Mouse (Mus musculus) gastrocnemius, postnatal 10 days (tissue): ENCODE data around the gene Polr2e. TPM values are rescaled to one million over a fixed set of nuclear protein-coding genes. Genes with fewer than 3 reads are reported as not detected.

ENCODE experiments used
- DNase-seq: peaks from one replicate; pipeline ENCODE4 v3.0.0; 2021; ENCODE audit warnings: mixed read lengths
- total RNA-seq, 2 experiments: library from RNA; stranded (reverse); gene quantifications; 2 replicates each; pipeline ENCODE4 v1.2.3; 2021

The Polr2e gene
- total RNA-seq, 2 experiments from 2014 or later: 62.1 to 62.7 TPM

DNA sequence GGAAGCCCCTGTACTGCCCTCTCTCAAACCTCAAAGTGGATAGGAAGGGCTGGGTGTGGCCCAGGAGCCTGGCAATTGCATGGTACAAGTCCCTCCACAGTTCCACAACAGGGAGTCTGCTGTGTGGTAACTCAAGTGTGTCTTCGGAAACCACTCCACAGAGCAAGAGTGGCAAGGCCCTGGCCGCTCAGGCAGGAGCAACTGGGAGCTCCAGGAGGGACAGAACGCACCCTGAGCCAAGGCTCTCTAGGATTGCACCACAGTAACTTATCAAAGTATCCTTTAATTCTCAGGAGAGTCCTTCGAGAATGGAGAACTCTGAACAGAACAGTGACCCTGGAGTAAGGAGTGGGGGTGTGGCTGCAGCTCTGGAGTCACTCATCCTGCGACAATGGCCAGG, 3.9 kb downstream of the Polr2e start:
- DNase-seq: no peak

DNA sequence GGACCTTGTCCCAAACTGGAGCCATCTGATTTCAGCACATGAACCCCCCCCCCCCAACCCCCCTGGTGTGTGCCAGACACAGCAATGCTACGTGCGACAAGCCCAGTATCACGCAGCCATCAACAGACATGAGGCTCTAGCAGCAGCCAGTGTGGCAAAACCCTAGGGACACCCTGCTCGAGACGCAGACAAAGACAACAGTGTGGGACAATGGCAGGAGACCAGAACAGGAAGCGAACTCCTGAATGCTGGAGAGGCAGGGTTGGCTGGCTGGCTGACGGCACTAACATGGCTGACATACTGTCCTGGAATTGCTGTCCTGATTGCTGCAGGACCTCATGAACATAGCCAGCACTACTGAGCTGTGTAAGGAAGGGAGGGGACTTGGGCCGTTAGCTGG, 4.4 kb downstream of the Polr2e start:
- DNase-seq: no peak

DNA sequence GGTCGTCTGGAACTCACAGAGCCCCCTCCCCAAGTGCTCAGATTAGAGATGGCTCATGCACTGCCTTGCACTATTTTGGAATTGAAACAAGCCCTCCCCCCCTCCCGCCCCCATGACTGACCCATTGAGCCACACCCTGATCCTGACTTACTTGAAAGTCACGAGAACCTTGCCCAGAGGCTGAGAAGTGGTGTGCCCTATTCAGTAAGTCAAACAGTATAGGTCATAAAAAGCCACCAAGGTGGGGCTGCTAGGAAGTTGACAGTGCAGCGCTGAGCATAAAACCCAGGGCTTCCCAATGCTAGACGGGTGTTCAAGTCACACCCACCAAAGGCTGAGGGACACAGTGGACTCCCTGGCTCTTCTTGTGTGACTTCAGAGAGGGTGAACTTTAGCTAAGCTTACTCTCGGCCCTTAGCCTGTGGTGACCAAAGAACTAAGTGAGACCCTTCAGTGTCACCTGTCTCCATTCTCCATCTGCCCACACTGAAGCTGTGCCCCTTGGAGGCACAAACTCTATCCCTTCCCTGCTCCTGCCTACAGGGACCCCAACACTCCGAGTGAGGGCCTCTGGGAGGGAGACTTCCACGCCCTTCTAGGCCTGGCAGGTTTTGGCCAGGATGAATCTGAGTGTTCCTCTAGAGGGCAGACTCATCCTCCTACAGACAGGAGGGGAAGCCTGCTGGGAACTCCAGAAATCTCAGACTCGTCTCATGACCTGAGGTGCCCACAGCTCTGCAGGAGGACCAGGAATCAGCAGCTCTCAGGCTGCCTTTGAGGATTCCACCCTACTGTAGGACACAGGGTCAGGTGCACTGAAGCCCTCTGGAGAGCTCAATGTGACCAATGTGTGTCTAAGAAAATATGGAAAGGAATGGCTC, 5.8 kb downstream of the Polr2e start:
- no peak for DNase-seq

DNA sequence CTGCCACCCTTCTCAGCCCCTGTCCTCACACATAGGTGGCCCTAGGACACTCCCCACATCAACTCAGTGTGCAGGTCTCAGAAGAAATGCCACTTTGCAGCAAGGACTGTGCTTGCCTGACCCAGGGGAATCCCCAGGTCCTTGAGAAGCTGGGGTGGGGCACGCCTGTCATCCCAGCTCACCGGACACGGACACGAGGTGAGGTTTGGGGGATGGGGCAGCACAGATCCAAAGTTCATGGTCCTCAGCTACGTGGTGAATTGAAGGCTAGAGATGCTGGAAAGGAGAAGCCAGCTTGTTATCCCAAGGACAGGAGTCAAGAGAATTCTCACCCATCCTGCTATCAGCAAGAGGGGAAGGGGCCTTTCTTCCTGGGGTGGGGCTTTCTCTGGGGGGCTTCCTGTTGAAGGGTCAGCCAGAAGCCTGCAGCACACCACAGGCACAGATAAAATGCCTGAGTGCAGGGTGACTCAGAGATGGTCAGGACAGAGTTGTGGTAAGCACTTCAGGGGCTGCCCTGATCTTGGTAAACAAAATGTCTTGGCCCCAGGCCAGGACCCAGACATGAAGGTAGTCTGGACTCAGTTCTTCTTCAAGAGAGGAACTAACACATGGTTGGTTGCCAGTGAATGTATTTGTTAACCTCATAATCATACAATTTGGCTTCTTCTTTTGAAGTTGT, 6.7 kb downstream of the Polr2e start:
- DNase-seq: no peak

DNA sequence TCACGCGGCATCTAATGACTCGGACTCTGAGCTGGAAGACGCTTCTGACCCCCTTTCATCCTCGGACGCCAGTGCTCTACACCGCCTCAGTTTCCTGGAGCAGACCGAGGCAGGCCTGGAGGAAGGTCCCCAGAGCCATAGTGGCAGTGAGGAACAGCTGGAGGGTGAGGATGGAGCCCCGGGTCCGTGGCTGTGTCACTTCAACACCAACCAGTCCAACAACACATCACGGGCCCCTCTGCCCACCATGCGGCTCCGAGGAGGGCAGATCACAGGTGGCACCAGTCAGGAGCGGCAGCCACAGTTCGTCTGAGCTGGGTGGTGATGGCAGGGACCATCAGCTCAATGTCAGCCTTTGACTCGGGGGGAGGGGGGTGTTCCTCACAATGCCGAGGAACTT, 8.9 kb downstream of the Polr2e start:
- no peak for DNase-seq

DNA sequence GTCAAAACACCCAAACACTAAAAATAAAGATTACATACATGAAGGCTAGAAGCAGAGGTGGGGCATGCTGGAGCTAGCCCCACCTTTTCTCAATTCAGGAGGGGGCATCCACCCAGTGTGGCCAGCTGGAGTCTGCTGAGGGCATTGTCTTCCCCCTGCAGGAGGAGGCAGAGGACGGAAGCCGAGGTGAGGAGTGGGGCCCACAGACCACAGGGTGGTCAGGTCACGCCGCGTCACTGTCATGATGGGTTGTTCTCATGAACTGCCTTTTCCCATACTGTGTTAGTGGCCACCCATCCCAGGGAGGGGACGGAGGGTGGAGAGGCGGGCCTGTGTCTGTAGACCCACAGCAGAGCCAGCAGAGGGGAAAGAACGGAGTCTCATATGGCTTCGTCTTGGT, 9.4 kb downstream of the Polr2e start:
- no peak for DNase-seq

DNA sequence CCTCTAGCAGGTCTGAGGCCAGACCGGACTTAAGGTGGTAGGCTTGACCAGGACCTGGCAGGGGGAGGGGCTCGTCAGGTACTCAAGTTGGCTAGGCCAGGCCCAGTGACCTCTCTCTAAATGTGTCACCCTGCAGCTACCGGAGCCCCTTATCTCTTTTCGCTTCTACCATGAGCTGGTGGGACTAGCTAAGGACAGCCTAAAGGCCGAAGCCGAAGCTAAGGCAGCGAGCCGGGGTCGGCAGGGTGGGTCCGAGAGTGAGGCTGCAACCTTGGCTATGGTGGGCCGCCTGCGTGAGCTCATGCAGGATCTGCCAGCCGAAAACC, 11.1 kb downstream of the Polr2e start:
- no peak for DNase-seq

DNA sequence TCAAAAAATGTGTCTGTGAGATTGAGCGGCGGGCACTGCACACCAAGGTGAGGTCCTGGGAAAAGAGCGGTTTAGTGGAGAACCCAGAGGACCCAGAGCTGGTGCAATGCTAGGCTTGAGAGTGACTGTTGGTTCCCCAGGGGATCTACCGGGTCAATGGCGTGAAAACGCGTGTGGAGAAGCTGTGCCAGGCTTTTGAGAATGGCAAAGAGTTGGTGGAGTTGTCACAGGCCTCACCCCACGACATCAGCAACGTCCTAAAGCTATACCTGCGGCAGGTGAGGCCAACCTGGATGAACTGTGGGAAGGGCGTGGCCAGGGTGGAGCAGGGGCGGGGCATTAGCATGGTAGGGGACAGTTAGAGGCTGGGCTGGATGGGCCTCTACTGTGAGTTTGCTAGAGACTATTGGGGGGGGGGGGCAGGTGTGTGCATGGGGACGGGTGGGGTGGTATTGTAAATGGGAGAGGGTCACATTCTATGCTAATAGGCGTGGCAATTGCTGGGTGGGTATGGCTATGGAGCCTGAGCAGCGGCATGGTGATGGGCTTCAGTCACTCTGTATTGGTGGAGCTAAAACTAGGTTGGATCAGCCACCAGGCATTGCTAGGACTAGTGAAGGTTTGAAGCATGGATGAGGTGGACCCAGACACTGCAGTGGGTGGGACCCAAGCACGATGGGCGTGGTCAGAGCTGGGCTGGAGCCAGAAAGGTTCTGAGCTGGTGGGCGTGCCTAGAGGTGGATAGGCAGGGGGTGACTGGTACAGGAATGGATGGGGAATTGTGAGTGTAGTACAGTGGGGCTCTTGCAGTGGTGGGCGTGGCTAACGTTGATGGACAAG, 11.7 kb downstream of the Polr2e start:
- DNase-seq: no peak

DNA sequence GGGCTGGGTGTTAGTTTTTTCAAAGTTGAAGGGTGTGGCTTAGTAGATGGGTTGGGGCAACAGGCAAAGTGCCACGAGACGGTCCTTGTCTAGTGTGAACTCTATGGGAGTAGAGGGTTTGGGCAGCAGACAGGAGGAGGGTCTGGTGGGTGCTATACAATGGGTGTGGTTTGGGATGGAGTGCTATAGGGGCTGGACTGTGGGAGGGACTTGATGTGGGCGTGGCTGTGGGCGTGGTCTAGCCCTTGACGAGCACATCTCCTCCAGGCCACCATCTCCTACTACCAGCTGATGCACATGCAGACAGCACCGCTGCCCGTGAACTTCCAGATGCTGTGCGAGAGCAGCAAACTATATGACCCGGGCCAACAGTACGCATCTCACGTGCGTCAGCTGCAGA, 13.7 kb downstream of the Polr2e start:
- no peak for DNase-seq

DNA sequence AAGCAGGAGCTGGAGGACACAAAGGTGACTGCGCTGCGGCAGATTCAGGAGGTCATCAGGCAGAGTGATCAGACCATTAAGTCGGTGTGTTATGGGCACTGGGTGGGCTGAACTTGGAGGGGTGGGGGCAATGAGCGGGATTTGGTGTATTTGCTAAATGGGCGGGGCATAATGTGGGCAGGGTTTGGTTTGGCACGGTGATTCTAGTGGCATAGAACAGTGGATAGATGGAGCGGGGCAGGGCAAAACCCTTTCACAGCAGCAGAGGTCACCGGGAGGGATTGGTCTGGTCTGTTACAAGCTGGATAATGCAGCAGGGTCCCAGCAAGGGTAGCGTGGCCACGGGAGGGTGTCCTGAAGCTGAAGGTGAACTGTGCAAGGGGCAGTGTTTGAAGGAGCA, 14.1 kb downstream of the Polr2e start:
- DNase-seq: no peak

DNA sequence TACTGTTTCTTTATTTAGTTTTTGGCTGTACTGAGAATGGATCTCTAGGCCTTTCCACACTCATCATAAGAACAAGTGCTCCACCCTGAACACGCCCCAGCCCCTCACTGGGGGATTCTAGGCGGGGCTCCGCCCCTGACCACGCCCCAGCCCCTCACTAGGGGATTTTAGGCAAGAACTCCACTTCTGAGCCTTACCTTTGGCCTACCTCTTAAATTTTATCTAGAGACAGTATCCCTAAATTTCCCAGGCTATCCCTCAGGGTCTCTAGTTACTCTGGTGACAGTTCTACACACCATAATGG, 14.6 kb downstream of the Polr2e start:
- no peak for DNase-seq

DNA sequence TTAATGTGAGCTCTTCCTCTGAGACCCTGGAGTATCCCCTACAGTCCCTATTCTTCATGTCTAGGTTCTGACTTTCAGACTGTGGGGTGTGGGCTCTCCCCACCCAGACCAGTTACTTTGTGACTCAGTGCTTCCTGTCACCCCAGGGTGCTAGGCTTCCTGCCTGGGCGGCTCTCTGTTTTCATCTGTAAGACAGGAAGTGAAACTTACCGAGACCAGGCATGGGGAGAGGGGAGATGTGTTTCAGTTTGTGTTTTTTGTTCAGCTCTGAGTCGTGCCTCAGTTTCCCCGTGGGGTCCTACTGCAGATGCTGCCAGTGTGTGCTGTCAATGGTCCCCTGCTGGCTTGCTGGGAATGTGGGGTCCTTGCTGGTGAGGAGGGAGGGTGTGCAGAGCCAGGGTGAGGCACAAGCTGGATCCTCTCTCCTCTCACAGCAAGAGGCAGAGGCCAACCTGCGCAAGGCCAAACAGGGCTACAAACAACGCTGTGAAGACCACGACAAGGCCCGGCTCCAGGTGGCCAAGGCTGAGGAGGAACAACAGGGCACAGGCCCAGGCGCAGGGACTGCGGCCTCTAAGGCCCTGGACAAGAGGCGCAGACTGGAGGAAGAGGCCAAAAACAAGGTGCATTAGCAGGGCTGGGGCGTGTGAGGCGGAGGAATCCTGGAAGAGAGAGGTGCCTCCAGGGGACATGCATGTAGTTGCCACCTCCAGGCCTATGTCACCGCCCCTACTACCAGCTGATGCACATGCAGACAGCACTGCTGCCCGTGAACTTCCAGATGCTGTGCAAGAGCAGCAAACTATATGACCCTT, 15.2 kb downstream of the Polr2e start:
- DNase-seq: no peak

DNA sequence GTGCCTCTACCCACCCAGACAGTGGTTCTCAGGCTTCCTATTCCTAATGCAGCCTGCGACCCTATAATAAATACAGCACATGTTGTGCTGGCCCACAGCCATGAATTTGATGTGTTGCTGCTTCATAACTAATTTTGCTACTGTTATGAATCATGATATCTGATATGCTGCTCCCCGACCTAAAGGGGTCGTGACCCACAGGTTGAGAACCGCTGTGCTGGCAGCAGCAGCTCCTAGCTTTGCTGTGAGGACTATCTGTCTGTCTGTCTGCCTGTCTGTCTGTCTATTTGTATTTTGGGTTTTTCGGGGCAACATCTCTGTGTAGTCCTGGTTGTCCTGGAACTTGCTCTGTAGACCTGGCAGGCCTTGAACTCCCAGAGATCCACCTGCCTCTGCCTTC, 15.8 kb downstream of the Polr2e start:
- no peak for DNase-seq

DNA sequence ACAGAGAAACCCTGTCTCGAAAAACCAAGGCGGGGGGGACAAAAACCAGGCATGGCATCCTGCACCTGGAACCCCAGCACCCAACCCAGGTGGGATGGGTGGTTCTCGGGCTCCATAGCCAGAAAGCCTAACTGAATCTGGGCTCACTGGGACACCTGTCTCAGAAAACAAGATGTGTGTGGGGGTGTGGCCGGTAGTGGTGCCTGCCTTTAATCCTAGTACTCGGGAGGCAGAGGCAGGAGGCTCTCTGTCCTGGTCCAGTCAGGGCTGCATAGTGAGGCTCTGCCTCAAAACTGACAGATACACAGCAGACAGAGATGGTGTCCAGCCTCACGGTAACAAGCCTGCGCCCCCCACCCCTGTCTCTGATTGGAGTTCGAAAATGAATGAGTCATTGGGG, 16.8 kb downstream of the Polr2e start:
- no peak for DNase-seq

DNA sequence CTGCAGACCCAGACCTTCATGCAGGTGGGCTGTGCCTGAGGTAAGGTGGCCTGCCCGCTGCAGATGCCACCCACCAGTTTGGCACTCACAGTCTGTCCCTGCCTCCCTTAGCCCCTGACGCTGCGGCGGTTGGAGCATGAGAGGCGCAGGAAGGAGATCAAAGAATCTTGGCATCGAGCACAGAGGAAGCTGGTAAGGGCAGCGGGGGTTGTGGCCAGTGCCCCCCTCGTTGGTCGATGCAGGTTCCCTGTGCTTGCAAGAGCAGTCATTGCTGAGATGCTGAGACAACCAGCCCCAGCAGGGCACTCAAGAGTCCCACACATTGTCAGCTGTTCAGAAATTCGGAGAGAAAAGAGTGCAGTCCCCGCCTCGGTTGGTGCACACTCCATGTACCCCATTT, 17.4 kb downstream of the Polr2e start:
- no peak for DNase-seq

DNA sequence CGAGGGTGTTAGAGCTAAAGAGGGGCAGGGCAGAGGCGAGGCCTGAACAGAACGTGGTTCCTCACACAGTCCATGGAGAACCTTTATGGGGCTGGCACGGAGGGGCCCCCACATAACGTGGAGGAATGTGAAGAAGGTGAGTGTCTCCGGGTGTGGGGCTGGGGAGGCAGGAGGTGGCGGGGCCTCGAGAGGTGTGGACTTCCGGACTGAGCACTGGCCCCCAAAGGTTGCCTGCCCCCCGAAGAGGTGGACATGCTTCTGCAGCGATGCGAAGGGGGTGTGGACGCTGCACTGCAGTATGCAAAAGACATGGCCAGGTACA, 18.3 kb downstream of the Polr2e start:
- no peak for DNase-seq

DNA sequence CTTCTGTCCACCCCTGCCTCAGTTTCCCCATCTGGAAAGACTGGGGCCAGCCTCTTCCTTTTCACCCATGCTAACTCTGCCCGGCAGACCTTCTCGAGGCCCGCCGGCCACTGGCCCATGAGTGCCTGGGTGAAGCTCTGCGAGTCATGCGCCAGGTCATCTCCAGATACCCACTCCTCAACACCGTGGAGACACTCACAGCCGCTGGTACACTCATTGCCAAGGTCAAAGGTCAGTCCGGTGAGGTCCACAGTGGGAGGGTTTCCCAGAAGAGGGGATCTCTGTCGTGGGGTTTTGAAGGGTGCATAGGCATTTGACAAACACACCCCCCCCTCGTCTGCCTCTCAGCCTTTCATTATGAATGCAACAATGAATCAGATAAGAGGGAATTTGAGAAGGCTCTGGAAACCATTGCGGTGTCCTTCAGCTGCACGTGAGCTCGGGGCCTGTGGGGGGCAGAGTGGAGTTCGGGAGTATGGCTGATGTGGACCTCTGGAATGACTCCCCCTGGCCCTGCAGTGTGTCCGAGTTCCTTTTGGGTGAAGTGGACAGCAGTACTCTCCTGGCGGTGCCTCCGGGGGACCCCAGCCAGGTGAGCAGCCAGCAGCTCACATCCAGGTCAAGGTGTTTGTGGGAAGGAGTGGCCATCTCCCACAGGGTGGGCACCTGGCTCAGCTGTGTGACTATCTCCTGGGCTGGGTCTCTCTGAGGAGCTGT, 18.8 kb downstream of the Polr2e start:
- no peak for DNase-seq

DNA sequence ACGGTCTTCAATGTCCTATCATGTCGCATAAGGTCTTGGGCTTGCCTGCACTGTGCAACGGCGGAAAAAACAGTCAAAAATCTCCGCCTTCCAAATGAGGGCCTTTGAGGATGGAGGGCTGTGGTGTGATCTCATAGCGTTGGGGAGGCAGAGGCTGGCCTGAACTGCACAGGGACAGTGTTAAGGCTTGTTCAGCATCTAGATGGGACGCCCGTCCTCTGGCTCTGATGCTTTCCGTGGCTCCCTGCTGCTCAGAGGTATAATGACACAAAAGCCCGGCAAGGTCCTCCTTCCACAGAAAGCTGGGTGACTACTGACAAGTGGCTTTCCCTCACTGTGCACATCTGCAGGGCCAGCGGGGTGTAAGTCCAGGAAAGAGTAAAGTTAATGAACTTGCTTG, 19.4 kb downstream of the Polr2e start:
- no peak for DNase-seq

DNA sequence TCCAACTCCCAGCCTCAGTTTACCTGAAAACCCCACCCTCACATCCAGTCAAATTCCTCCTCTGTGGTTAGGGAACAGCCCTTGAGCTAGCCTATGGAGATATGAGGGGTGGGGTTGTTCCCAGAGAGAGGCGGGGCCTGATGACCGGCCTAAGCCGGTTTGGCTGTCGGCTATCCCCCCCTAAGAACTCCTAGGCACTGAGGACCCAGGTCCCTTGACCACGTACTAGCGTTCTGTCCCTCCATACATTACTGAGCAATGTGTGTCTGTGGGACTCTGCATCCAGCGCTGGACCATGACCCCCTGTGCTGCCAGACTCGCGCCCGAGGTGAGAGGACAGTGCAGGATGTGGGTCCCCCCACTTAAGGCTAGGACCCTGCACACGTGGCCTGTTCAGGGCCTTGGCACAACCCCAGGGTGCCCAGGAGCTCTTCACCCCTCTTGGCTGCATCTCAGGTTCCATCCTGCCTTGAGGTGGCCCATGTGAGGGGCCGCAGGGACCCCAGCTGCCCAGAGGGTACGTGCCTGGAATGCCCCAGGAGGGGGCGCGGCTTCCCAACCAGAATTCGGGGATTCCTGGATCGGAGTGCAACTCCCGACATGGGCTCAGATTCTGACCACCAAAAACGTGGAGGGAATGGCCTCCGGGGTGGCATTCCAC, 20.0 kb downstream of the Polr2e start:
- no peak for DNase-seq

DNA sequence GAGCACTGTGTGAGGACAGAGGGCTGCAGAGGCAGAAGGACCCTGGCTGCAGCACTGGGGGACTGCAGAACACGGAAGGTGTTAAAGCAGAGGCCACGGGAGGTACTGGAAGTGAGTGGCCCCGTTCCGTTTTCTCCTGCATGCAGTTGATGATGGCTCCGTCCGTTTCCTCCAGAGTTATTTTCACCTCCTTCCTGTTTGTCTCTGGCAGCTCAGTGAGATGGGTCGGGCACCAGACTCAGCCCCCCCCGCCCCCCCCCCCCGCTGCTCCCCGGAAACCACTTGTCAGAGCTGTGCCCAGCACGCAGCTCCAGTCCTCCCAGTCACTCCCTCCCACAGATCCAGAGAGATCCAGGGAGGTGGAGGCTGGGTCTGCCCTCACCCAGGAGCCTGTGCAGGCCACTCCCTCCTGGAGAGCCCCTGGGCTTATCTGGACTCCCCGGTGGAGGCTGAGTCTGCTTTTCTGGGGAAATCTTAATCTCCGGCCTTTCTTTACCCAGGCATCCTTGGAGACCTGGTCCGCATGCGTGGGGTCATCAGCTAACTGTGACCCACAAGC, 20.8 kb downstream of the Polr2e start:
- DNase-seq: no peak

DNA sequence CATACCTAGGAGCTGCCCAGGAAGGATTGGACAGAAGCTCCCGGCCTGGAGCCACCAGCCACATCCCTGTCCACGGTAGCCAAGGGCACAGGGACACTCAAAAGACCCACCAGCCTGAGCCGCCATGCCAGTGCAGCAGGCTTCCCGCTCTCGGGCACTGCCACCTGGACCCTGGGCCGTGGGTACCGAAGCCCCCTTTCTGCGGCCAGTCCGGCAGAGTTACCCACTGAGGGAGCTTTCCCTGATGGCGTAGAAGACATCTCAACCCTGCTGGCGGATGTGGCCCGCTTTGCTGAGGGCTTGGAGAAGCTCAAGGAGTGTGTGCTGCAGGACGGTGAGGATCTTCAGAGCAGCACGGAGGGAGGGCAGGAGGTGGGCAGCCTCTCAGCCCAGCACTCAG, 21.8 kb downstream of the Polr2e start:
- no peak for DNase-seq
